Mouse (Mus musculus) G1E-ER4 (cell line): ENCODE measurements around the gene Fbxw16. TPM values are rescaled to one million over a fixed set of nuclear protein-coding genes. Genes with fewer than 3 reads are reported as not detected.
"Not testable (repeated sequence)": the region's sequence is repeated elsewhere in the genome, so short reads cannot be mapped to it uniquely, and the experiment has no call there.

ENCODE experiments used
- GATA1 ChIP-seq: IDR thresholded peaks from one replicate; pipeline ENCODE4 v1.8.0; 2012; ENCODE audit warnings: low read length, inconsistent platforms
- polyA plus RNA-seq: library from polyadenylated mRNA; stranded (reverse); fragments of >175 nt; gene quantifications from 2 replicates; pipeline ENCODE4 v1.2.3, GENCODE M21; 2012

The Fbxw16 gene
- not detected in 2 replicates for polyA plus RNA-seq

DNA sequence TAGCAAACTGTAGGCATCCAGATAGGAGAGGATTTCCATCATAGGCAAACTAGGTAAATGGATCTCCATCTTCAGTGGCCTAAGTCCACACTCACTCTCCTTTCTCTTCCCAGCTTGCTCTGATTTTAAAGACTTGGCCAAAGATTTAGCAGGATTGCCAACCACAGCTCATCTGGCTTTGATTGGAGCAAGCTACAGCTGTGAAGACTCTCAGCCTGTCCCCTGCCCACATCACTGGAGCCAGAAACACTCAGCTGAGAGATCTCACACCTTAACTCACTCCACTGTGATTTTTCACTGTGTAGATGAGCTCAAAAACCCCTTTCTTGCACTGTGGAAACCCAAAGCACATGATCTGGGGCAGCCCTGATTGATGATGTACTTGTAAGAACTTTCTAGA, at the start of gene Fbxw16:
TSS of gene Fbxw16 (minus strand) at position 101 of the 400 bp plus-strand sequence.
- TF ChIP-seq GATA1, result no peak

DNA sequence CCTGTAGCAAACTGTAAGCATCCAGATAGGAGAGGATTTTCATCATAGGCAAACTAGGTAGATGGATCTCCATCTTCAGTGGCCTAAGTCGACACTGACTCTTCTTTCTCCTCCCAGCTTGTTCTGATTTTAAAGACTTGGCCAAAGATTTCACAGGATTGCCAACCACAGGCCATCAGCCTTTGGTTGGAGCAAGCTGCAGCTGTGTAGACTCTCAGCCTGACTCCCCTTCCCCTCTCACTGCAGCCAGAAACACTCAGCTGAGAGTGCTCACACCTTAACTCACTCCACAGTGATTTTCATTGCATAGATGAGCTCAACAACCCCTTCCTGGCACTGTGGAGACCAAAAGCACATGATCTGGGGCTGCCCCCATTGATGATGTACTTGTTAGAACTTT, 46.8 kb upstream of the Fbxw16 start, which contains the start of gene Fbxw19:
TSS of gene Fbxw19 (minus strand) at position 101 of the 400 bp plus-strand sequence.
- not testable (repeated sequence) for TF ChIP-seq GATA1

DNA sequence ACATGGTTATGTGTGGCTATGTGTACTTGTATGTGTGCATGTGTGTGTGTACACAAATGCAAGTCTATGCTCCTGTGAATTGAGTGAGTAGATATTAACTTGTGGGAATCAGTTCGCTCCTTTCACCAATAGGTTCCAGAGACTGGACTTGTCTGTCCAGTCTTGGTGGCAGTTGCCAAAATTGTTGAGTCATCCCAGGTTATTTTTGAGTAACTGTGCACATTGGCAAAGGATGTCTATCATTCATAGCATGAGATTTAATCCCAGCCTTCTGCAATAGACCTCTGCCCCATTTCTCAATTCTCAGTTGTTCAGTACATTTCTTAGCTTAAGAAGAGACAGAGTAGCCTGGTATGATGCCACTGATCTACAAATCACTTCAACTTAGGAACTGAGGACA, 16.0 kb downstream of the Fbxw16 start:
- TF ChIP-seq GATA1, result no peak

DNA sequence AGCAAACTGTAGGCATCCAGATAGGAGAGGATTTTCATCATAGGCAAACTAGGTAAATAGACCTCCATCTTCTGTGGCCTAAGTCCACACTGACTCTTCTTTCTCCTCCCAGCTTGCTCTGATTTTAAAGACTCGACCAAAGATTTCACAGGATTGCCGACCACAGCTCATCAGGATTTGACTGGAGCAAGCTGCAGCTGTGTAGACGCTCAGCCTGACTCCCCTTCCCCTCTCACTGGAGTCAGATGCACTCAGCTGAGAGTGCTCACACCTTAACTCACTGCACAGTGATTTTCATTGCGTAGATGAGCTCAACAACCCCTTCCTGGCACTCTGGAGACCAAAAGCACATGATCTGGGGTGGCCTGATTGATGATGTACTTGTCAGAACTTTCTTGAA, 44.7 kb downstream of the Fbxw16 start, which contains the start of gene Fbxw22:
TSS of gene Fbxw22 (minus strand) at position 101 of the 400 bp plus-strand sequence.
- TF ChIP-seq GATA1, result not testable (repeated sequence)

Other genes starting within 250 kb of the Fbxw16 start
- not detected in 2 replicates for gene Fbxw20, start 214.4 kb downstream of the Fbxw16 start, polyA plus RNA-seq
- not detected in 2 replicates for gene Fbxw14, start 161.5 kb downstream of the Fbxw16 start, polyA plus RNA-seq
- not detected in 2 replicates for gene Fbxw28, start 109.5 kb downstream of the Fbxw16 start, polyA plus RNA-seq
- gene Fbxw22, start 44.8 kb downstream of the Fbxw16 start, polyA plus RNA-seq, result not detected in 2 replicates
- gene Fbxw19, start 46.7 kb upstream of the Fbxw16 start, polyA plus RNA-seq, result not detected in 2 replicates
- gene Fbxw15, start 119.1 kb upstream of the Fbxw16 start, polyA plus RNA-seq, result not detected in 2 replicates
- gene Fbxw24, start 176.9 kb upstream of the Fbxw16 start, polyA plus RNA-seq, result not detected in 2 replicates
- not detected in 2 replicates for gene Fbxw25, start 215.5 kb upstream of the Fbxw16 start, polyA plus RNA-seq